Mouse (Mus musculus) testis, adult 2 months (tissue): ENCODE measurements at regions not wholly inside any gene's neighbourhood (a gene's known extent, or its start where the extent isn't known, plus 50 kb on each side); places are given as distances from the start of the nearest gene placed in this dataset.

ENCODE experiments used
- CTCF ChIP-seq: fragments of 200-500 bp; IDR thresholded peaks from 2 replicates; pipeline ENCODE4 v1.5.1; 2012; ENCODE audit warnings: low read depth, mild to moderate bottlenecking, inconsistent platforms, low read length, moderate library complexity; ENCODE audit not compliant: control insufficient read depth, insufficient read depth, insufficient replicate concordance
- POLR2A ChIP-seq: fragments of 200-500 bp; IDR thresholded peaks from 2 replicates; pipeline ENCODE4 v1.6.1; 2012; ENCODE audit warnings: low read depth, mild to moderate bottlenecking, inconsistent platforms, low read length, moderate library complexity; ENCODE audit not compliant: control insufficient read depth

GRCm38 (mm10) chr14:16079096-16079495 lies 170.0 kb upstream of the Ngly1 start:
- TF ChIP-seq CTCF (no peak), POLR2A (no peak)
